Mouse (Mus musculus): Measurements from ENCODE around the gene Prrc2c.
"Not testable (repeated sequence)": the region's sequence is repeated elsewhere in the genome, so short reads cannot be mapped to it uniquely, and the experiment has no call there.

The Prrc2c gene

GRCm38 (mm10) chr1:162665486-162666174, 74.7 kb downstream of the Prrc2c start:
- peak; percentile 72 for DNase-seq (ENCODE audit: low spot score)

GRCm38 (mm10) chr1:162664826-162665475, 75.4 kb downstream of the Prrc2c start:
- DNase-seq (ENCODE audit: low spot score) = peak; percentile 94

DNA sequence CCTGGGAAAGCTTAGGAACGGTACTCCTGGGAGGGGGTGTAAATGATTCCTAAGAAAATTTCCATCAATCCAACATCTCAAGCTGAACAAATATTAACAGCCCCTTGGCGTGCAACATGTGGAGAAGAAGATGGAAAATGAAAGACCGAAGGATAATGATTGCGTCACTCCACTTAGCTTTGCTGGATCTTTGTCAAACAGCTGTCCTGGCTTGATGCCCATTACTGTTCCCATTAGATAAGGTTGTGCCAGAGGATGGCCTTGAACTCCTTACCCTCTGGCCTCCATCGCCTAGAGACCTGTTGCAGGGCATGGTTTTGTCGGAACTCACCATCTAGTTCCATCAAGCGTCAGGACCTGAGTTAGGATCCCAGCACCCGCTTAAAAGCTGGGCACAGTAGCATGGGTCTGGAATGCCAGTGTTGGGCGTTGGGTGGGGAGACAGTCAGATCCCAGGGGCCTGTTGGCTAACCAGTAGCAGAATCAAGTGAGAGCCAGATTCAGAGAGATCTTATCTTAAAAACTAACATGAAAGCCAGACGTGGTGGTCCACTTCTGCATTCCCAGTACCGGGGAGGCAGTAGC, 80.0 kb downstream of the Prrc2c start:
- no peak for DNase-seq (ENCODE audit: low spot score)

GRCm38 (mm10) chr1:162658119-162658518, 82.2 kb downstream of the Prrc2c start, which contains the start of gene Myocos:
Gene Myocos, minus strand, starts transcription at chr1:162658219.
- no peak for DNase-seq (ENCODE audit: low spot score)

GRCm38 (mm10) chr1:162648416-162648815, 91.9 kb downstream of the Prrc2c start:
- DNase-seq (ENCODE audit: low spot score) = no peak

DNA sequence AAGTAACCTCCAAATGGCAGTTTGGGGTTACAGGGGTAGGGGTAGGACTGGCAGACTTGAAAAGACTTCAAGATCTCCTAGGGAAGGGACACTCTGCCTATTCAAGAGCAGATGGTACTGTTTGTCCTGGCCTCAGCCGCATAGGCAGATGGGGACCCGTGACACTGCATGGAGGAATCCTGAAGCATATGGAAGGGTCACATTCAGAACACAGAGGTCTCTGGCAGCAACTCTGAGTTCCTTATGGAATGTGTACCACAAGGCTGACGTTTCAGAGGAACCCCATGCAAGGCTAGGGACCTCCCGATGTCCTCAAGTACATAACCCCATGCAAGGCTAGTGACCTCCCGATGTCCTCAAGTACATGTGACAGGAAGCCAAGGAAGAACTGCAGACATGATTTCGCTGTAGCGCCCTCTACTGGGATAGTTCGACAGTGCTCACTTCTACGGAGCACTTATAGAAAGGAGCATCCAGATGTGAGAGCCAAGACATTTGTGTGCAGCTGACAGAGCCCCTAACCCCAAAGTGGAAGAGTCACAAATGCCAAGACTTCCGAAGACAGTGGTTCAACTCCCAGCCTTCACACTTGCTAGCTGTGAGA, 94.2 kb downstream of the Prrc2c start:
- DNase-seq (ENCODE audit: low spot score) = no peak

DNA sequence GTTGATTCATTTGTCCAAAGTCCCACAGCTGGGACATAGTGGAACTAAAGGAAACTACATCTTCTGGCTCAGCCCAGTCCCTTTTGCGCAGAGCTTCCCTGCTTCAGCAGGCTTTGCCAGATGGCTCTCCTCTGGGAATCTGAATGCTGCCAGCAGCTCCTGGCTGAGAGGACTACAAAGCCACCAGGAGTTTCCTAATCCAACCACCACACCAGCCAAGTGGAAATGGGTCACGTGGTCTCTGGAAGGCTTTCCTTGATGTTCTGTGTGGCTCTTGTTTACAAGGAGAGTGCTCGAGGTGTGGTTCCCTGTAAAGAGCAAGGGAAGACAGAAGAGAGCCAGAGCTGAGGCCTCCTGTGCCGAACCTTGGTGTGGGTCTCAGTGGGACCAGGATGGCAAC, 96.6 kb downstream of the Prrc2c start:
- no peak for DNase-seq (ENCODE audit: low spot score)

GRCm38 (mm10) chr1:162642591-162642990, 97.8 kb downstream of the Prrc2c start:
- DNase-seq (ENCODE audit: low spot score) = no peak

GRCm38 (mm10) chr1:162639861-162640260, 100.5 kb downstream of the Prrc2c start:
- DNase-seq (ENCODE audit: low spot score) = no peak

DNA sequence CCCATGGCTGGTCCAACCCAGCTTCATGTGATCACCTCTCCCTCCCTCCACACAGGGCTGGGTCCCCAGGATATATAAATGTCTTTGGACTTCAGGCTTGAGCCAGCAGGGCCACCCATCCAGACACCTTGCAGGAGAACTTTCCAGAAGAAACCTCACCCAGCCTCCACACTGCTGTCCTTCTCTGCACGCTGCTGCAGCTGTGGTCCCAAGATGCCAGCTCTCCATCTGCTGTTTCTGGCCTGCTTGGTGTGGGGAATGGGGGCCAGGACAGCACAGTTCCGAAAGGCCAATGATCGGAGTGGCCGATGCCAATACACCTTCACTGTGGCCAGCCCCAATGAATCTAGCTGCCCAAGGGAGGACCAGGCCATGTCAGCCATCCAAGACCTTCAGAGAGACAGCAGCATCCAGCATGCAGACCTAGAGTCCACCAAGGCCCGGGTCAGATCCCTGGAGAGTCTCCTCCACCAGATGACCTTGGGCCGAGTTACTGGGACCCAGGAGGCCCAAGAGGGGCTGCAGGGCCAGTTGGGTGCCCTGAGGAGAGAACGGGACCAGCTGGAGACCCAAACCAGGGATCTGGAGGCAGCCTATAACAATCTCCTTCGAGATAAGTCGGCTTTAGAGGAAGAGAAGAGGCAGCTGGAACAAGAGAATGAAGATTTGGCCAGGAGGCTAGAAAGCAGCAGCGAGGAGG, 101.2 kb downstream of the Prrc2c start, which contains the start of gene Myoc:
Myoc (plus strand) TSS at position 105 of the 700 bp plus-strand sequence.
- no peak for DNase-seq (ENCODE audit: low spot score)

- no peak for DNase-seq (ENCODE audit: low spot score)
These were observed 101.8 kb downstream of the Prrc2c start for GRCm38 (mm10) chr1:162638535-162638934.

DNA sequence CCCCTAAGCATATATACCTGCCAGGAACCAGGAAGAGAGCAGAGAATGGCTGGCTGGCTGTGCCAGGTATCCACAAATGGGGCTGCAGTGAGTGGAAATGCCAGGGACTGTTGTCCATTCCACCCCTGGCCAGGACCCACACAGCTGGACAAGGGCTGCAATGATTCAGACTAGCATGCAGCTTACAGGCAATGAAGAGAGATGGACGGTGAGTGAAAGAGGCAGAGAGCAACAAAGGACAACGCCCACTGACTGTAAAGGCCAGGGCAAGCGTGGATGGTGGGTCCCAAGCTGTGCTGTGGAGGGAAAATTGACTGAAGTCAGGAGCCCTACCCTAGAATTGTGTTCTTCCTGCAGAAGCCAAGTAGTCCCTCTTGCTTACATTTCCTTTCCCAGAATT, 103.8 kb downstream of the Prrc2c start:
- DNase-seq (ENCODE audit: low spot score) = no peak

DNA sequence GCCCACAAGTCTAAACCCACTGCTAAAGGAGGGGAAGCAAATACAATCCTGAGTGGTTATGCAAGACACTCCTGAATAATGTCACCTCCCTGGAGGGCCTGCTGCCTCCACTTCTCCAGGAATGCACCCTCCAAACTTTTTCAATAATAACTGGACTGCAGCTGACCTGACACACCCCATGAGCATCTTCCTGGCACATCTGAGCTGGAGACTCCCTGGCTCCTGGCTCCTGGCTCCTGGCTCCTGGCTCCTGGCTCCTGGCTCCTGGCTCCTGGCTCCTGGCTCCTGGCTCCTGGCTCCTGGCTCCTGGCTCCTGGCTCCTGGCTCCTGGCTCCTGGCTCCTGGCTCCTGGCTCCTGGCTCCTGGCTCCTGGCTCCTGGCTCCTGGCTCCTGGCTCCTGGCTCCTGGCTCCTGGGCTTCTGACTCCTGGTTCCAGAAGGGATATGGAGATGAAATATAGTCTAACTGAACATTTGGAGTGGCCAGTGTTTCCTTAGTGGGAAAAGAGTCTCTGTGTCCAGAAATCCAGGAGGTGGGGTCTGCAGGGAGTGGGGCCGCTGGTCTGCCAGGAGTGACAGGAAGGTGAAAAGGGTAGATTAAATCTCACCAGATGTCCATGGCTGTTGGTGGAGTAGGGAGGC, 104.9 kb downstream of the Prrc2c start:
- DNase-seq (ENCODE audit: low spot score) = not testable (repeated sequence)

DNA sequence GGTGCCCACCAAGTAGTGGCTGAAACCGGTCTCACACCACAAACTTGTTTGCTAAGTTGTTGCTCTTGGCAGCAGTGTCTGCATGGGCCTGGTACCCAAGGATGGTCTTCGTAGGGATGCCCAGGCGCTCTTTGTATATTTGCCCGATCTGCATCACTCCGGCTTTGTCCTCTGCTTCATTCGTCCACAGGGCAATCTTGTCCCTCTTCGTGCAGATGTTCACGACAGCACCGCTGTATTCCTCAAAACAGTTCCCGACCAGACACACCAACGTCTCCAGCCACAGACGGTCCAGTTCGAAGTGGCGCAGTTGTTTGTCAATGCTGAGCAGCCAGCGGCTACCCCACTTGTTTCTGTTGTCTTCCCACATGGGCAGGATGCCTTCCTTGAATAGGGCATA, 112.0 kb downstream of the Prrc2c start:
- DNase-seq (ENCODE audit: low spot score) = not testable (repeated sequence)

DNA sequence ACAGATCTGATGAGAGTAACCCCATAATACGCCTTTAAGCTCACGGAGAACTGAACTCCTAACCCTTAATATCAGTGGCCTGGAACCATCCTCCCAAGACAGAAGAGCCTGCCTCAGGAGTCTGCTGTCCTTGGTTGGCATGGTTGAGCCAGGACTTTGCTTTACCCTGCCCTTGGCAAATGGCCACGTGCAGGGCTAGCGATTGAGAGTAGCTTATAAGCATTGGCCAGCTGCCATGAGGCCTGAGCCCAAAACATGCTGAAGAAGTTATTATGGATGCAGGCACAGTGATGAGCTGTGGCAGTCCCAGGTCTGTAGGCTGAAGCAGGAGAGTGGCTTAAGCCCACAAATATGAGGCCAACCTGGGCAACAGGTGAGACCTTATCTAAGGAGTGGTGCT, 112.5 kb downstream of the Prrc2c start:
- DNase-seq (ENCODE audit: low spot score) = not testable (repeated sequence)

GRCm38 (mm10) chr1:162625229-162625628, 115.1 kb downstream of the Prrc2c start:
- DNase-seq (ENCODE audit: low spot score) = no peak

GRCm38 (mm10) chr1:162623895-162624294, 116.5 kb downstream of the Prrc2c start:
- no peak for DNase-seq (ENCODE audit: low spot score)

Data from embryo, embryonic 10 days (tissue).